Mouse (Mus musculus) E14TG2a.4 (cell line): ENCODE measurements around the gene Pde2a.

Experiments used
- CTCF ChIP-seq: conservative IDR thresholded peaks from 2 replicates; pipeline ENCODE4 v1.5.1; 2014; ENCODE audit warnings: low read length
- NANOG ChIP-seq: IDR thresholded peaks from 2 replicates; pipeline ENCODE4 v1.6.1; 2014; ENCODE audit warnings: borderline replicate concordance, low read length, mixed read lengths

GRCm38 (mm10) chr7:101385331-101385733, 36.2 kb upstream of the Pde2a start:
- TF ChIP-seq CTCF (no peak), NANOG (no peak)
